Mouse (Mus musculus) sigmoid colon, adult 10 weeks (tissue): ENCODE measurements around the gene Rfx1. TPM values are rescaled to one million over a fixed set of nuclear protein-coding genes. Genes with fewer than 3 reads are reported as not detected.

Source experiments
- polyA plus RNA-seq: library from polyadenylated mRNA; stranded (reverse); fragments of 350-450 nt; fragmentation: Illumina TruSeq; extraction: RNeasy Lipid Tissue Mini Kit (QIAGEN cat#74804); gene quantifications from one replicate; pipeline ENCODE4 v1.2.3, GENCODE M21; 2014; ENCODE audit warnings: low read depth, low replicate concordance

The Rfx1 gene
- polyA plus RNA-seq, result 1.6 TPM

DNA sequence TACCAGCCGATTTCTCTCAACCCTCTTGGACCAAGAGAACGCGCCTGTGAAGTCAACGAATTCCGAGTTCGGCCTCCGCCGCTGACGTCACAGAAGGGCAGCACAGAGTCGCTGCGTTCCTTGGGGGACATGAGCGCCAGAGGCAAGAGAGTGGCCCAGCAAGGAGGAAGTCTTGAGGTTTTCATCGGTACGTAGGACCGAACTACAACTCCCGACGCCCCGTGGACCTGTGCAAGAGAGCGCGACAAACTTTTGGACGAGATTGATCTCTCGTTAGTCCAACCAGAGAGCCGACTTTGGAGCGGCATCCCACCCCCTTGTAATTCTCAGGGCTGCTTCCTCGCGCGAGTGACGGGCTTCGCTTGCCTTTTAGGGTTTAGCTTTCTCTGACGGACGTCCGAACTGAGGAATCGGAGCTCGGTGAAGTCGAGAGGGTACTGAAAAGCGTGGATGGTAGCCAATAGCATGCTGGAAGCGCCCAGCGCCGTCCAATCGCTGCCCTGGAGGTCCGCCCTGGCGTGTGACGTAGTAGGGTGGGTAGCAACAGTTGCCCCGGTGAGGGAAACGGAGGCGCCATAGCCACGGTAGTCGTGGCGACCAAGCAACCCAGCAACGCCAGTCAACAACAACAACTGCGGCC lies at the start of gene Rfx1:
Gene Rfx1 (plus strand): TSS at position 544 of the 640 bp plus-strand sequence.

DNA sequence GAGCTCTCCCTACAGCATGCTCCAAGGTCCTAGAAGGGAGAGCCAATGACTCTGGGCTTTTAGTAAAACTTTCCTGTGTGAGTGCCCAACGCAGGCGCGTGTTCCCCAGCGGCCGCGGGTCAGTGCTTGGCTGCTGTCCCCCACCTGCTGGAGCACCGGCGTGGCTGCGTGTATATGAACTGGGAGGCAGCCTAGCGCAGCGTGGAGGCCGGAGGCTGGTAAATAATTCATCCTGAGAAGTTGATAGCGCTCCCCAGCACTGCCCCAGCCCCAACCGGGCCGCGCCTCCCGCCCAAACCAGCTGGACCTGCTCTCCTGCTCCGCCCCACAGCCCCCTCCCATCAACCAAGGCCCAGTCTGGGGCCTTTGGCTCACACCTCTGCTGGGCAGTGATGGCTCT lies 45.5 kb upstream of the Rfx1 start, which contains the start of gene Palm3:
Gene Palm3 (plus strand): TSS at position 376 of the 400 bp plus-strand sequence.

DNA sequence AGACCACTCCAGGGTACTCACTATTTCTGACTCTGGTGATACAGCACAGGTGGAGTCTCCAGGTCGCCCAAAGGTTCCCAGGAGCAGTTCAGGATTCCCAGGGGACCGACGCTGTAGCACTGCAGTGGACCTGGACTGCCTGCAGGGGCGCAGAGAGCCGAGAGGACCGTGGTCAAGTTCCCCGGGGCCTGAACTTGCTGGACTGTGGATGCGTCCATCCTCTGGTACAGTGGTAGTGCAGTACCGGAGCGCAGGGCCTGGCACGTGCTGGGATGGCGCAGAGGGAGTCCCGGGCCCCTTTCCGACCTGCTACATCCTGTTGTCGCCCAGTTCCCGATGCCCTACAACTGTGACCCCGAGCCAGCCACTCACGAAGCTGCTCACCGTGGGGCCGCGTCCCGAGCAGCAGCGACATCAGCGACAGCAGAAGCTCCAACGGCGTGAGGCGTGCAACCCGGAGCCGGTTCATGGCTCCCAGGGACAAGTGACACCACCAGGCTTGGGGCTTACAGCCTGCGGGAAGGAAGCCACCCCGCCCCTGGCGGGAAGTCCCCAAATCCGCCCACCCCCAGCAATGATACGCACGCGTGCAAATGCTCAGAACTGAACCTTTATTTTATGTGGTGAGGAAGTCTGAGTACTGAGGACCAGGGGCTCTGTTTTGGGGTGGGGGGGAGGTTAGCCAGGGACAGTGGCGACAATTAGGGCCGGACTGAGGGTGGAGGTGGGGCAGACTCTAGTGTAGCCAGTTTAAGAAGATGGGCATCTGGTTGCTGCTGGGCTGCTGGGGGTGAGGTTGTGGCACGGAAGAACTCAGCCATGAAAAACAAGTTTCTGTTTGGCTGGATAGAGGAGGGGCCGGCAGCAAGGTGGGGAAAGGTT lies 24.3 kb upstream of the Rfx1 start, which contains the start of gene Il27ra:
Gene Il27ra (minus strand): TSS at position 524 of the 882 bp plus-strand sequence.

DNA sequence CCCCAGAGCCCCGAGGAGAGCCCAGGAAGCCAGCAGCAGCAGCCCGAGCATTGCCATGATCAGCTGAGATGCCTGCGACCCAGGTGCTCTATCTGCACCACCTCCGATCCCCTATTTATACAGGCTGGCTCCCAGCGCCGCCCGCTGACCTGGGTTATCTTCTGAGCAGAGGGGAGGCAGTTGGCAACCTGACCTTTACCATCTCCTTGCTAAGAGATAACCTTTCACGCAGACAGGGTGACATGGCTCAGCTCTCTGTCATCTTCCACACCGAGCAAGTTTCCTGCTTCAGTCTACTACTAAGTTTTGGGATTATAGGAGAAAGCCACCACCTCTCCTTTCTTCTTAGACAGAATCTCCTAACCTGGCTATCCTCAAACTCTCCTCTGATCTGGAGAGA lies 21.7 kb upstream of the Rfx1 start, which contains the start of gene Rln3:
Gene Rln3 (minus strand): TSS at position 101 of the 400 bp plus-strand sequence.

DNA sequence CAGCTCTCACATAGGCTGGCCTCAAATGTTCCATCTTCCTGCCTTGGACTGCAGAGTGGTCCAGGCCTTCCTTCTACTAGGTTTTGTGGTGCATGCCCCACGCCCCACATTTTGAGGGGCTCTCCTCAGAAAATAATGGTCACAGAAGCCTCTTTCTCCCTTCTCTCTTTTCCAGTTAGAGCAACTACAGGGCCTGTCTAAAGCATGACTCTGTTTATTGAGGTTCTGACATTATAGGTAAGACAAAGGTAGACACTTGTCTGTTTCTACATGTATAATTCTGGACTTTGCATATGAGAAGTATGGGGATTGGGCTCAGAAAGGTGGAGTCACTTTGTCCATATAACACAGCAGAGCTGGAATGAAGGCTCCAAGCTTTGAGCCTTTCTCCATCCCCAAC lies 1.6 kb upstream of the Rfx1 start, which contains the start of gene Gm10643:
Gene Gm10643 (minus strand): TSS at position 101 of the 400 bp plus-strand sequence.

DNA sequence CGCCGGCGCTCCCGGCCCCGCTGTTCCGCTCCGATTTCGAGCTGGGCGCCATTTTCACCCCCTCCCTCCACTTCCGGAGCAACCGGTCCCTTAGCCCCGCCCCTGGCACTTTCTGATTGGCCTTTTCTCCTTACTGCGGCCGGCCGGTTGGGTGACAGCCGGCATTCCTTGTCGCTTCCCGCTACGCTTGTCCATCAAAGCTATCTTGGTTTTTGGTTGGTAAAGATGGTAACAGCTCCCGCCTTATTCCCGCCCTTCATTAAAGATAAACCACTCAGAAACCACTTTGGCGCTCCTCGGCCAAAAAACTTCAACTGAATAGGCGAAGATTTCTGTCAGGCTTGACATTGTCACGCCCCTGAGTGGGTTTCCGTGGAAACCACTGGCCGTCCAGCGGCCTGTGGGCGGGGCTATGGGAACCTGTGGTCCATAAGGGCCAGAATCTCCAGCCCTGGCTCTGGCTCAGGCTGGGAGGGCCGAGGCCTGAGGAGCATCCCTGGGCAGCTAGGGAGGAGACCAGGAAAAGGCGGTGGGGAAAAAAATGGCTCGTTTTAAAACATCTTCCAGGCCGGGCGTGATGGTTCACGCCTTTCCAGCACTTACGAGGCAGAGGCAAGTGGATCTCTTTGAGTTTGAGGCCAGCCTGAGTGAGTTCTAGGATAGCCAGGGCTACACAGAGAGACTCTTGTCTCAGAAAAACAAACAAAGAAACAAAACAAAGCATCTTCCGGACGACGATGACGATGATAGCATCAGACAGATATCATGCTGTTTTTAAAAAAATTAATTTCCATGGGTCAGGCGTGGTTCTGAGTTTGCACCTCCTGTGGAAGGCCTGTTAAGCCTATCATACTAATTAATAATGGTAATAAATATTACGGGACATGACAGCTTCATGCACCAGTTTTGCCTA lies 38.3 kb downstream of the Rfx1 start, which contains the start of gene Dcaf15:
Gene Dcaf15 (minus strand): TSS at position 72 of the 913 bp plus-strand sequence.

DNA sequence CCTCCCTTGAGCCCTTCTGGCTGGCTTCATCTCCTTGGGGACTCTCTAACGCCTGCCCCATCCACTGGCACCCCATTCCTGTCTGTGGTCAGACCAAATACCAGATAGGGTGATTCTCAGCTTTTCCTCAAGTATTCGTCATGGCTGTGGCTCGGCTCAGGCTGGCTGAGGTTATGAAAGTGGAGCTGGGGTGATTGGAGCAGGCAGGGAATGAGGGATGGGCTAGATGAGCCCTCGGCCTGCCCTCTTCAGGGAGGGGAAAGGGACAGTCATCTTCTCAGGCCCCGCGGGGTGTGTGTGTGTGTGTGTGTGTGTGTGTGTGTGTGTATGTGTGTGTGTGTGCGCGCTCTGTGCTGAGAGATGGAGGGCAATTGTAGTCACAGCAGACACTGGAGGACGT lies 59.0 kb downstream of the Rfx1 start, which contains the start of gene Podnl1:
Gene Podnl1 (plus strand): TSS at position 334 of the 400 bp plus-strand sequence.

Other genes with a start within 250 kb of the Rfx1 start
- 1.6 TPM for gene Adgrl1, start 166.7 kb upstream of the Rfx1 start, polyA plus RNA-seq
- not detected for gene Gm10644, start 111.6 kb upstream of the Rfx1 start, polyA plus RNA-seq
- 4.7 TPM for gene Asf1b, start 111.3 kb upstream of the Rfx1 start, polyA plus RNA-seq
- gene Prkaca, start 93.8 kb upstream of the Rfx1 start, polyA plus RNA-seq, result 16.0 TPM
- 4.5 TPM for gene Samd1, start 69.2 kb upstream of the Rfx1 start, polyA plus RNA-seq
- gene 1700067K01Rik, start 65.3 kb upstream of the Rfx1 start, polyA plus RNA-seq, result not detected
- 10.3 TPM for gene 2210011C24Rik, start 54.7 kb upstream of the Rfx1 start, polyA plus RNA-seq
- 0.16 TPM for gene Palm3, start 45.4 kb upstream of the Rfx1 start, polyA plus RNA-seq
- gene Il27ra, start 24.2 kb upstream of the Rfx1 start, polyA plus RNA-seq, result 0.13 TPM
- gene Rln3, start 21.8 kb upstream of the Rfx1 start, polyA plus RNA-seq, result not detected
- gene Gm10643, start 1.7 kb upstream of the Rfx1 start, polyA plus RNA-seq, result 2.2 TPM
- 4.3 TPM for gene Dcaf15, start 37.9 kb downstream of the Rfx1 start, polyA plus RNA-seq
- gene Podnl1, start 59.2 kb downstream of the Rfx1 start, polyA plus RNA-seq, result not detected
- gene Cc2d1a, start 81.1 kb downstream of the Rfx1 start, polyA plus RNA-seq, result 0.47 TPM
- gene 4930432K21Rik, start 81.2 kb downstream of the Rfx1 start, polyA plus RNA-seq, result not detected
- gene Nanos3, start 118.4 kb downstream of the Rfx1 start, polyA plus RNA-seq, result not detected
- gene Zswim4, start 170.2 kb downstream of the Rfx1 start, polyA plus RNA-seq, result 0.25 TPM
- gene D8Ertd738e, start 182.9 kb downstream of the Rfx1 start, polyA plus RNA-seq, result 1.8 TPM
- 6.0 TPM for gene Mri1, start 190.5 kb downstream of the Rfx1 start, polyA plus RNA-seq
- gene Ccdc130, start 203.5 kb downstream of the Rfx1 start, polyA plus RNA-seq, result 1.6 TPM